Mouse (Mus musculus): ENCODE results near the gene Tnp2. TPM values are rescaled to one million over a fixed set of nuclear protein-coding genes. Genes with fewer than 3 reads are reported as not detected.
A peak's percentile ranks its signal among the peaks of the same experiment; 100 is the strongest.

Tnp2 gene
- polyA plus RNA-seq, 1 experiment from 2014 or later = not detected

DNA sequence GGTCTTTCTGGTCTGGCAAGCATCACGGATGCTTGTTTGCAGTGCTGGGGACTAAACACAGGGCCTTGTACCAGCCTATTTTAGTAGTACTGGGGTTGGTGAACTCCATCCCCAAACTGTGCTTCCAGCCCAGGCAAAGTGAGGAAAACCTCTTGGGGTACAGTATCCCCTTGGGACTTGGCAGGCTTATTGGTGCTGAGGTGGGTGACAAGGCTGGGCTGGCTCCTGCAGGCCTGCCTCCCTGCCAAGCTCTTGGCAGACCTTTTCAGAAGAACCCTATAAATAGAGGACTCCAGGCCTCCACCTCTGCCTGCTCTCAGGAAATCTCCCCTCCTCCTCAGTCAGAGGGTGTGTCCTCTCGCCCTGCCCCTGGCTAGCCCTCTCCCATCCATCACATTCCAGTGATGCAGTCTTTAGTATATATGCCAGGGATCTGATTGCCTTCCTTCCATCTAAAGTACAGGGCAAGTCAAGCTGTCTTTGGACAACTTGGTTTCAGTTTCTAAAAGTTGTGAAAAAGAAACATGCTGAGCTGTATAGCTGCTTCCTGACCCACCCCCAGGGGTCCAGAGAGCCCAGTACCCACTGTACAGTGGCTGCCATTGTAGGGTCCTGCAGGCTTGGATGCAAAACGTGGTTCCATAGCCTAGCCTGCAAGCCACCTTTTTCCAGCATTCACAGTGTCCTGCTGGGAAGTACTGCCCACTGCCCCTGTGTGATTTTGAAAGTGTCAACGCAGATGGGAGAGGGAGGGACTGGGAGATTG lies 1.5 kb downstream of the Tnp2 start:
- Histone ChIP-seq H3K9ac (no peak overlapping the region), H3K4me3 (no peak overlapping the region), H3K9me3 (no peaks in the 10 kb centered on the region), H3K4me1 (replicated peaks) (peaks cover 28% of the 10 kb centered on the region), H3K4me2 (peak overlapping the region; percentile 90; the same call in 1 of the 2 replicates), H3K36me3 (no peaks in the 10 kb centered on the region), H3K27ac (replicated peaks) (0 out of 2 replicates have a peak overlapping the region, but pooled peaks have one; percentile 7), H3K27me3 (no peaks in the 10 kb centered on the region)
- 61% methylated on average over 4 of the region's 4 CpGs for WGBS
- no peak for ATAC-seq (ENCODE audit: low FRiP score, low read depth)

DNA sequence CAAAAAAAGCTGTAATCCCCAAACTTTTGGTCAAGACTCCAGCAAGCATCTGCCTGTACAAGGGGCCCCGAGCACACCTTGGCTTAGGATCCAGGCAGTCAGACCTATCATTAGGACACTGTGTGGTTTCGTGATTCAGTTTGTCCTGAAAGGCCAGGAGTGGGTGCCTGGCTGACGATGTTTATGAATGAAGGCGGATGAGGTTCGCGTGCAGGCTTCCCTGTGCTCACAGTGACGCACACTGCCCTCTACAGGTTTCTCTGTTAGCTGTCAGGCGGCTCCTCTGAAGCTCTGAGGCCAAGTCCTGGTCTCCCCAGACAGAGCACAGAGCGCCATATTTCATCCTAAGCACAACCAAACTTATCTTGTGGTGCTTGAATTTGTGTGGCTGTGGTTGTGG lies 2.2 kb downstream of the Tnp2 start:
- Histone ChIP-seq H3K9ac (peak overlapping the region; percentile 51), H3K27me3 (no peaks in the 10 kb centered on the region), H3K4me3 (peak overlapping the region; percentile 70), H3K27ac (replicated peaks) (peak overlapping the region; percentile 95), H3K4me2 (peak overlapping the region; percentile 90), H3K4me1 (replicated peaks) (peaks cover 28% of the 10 kb centered on the region), H3K36me3 (no peaks in the 10 kb centered on the region), H3K9me3 (no peaks in the 10 kb centered on the region)
- ATAC-seq (ENCODE audit: low FRiP score, low read depth) = peak; percentile 32
- 1% methylated on average over 9 of the region's 9 CpGs for WGBS

DNA sequence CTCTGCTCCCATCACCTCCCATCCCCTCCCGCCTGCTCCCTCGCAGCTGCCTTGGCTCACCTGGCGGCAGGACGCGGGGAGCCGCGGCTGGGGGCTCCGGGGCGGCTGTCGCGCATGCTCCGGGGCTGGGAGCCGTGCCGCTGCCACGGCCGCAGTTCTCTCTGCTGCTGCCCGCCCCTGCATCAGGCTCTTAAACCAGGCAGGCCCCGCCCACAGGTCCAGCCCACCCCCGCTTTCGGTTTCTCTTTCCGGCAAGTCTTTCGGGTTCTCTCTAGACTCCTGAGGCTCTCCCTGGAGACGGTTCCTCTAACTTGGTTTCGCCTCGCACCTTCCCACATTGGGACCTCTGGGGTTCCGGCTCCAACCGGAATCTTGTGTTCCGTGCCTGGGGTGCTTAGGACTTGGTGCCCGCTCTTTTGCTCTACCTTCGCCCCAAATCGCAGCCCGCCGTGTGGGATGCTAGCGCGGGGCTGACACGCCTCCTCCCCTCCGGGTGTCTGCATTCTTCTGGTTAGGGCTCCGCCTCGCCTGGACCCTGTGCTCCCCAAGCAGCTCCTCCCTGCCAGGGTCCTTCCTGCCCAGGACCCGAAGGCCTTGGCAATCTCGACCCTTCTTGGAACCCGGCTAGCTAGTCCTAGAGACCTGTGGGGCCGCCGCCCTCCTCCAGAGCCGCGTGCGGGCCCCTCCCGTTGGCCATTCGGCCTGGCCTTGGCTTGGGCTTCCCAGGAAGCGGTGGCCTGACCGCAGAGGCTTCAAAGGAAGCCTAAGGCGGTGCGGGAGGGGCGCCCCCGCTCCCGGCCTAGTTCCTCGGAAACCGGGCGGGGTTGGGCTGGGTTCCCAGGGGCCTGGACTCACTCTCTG lies 2.9 kb downstream of the Tnp2 start, which contains the start of gene Socs1:
TSS of gene Socs1 (minus strand) at position 166 of the 861 bp plus-strand sequence.
- peak within 1 kb of the TSS; percentile 51 for H3K9ac ChIP-seq
- H3K4me2 ChIP-seq = peak within 1 kb of the TSS; percentile 90
- H3K27ac ChIP-seq (replicated peaks) = peak within 1 kb of the TSS; percentile 95
- no peaks in the 10 kb centered on the region for H3K36me3 ChIP-seq
- WGBS = under 1% methylated on average over 59 of the region's 59 CpGs
- H3K27me3 ChIP-seq = no peaks in the 10 kb centered on the region
- peak; percentile 88 for ATAC-seq (ENCODE audit: low FRiP score, low read depth)
- peak within 1 kb of the TSS; percentile 70 for H3K4me3 ChIP-seq
- no peaks in the 10 kb centered on the region for H3K9me3 ChIP-seq
- H3K4me1 ChIP-seq (replicated peaks) = peaks cover 28% of the 10 kb centered on the region

DNA sequence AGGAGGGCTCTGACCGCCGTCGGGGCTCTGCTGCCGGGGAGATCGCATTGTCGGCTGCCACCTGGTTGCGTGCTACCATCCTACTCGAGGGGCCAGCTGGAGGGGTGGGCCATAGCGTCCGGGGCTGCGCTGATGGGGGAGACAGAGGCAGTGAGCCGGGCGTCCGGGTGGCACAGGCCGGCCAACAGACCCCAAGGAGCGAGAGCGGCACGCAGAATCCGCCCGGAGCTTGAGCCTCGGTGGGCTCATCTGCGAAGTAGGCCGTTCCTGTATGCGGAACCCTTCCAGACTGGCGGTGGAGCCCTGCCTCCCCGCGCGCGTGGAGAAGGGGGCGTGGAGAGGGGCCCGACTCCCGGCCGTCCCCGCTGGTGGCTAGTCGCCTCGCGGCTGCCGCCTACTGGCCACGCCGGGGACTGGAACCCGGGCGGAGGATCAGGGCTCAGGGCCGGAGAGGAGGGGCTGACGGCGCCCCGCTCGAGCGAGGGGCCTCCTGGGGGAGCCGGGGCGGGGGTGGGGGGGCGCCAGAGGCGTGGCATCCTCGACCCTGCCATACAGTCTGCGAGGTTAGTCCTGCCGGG lies 3.6 kb downstream of the Tnp2 start:
- H3K4me1 ChIP-seq (replicated peaks) = peaks cover 28% of the 10 kb centered on the region
- no peaks in the 10 kb centered on the region for H3K9me3 ChIP-seq
- H3K4me2 ChIP-seq = peak overlapping the region; percentile 90
- ATAC-seq (ENCODE audit: low FRiP score, low read depth) = peak; percentile 90
- no peaks in the 10 kb centered on the region for H3K27me3 ChIP-seq
- H3K9ac ChIP-seq = peak overlapping the region; percentile 51
- peak overlapping the region; percentile 95 for H3K27ac ChIP-seq (replicated peaks)
- peak overlapping the region; percentile 70 for H3K4me3 ChIP-seq
- H3K36me3 ChIP-seq = no peaks in the 10 kb centered on the region
- WGBS = under 1% methylated on average over 54 of the region's 55 CpGs

DNA sequence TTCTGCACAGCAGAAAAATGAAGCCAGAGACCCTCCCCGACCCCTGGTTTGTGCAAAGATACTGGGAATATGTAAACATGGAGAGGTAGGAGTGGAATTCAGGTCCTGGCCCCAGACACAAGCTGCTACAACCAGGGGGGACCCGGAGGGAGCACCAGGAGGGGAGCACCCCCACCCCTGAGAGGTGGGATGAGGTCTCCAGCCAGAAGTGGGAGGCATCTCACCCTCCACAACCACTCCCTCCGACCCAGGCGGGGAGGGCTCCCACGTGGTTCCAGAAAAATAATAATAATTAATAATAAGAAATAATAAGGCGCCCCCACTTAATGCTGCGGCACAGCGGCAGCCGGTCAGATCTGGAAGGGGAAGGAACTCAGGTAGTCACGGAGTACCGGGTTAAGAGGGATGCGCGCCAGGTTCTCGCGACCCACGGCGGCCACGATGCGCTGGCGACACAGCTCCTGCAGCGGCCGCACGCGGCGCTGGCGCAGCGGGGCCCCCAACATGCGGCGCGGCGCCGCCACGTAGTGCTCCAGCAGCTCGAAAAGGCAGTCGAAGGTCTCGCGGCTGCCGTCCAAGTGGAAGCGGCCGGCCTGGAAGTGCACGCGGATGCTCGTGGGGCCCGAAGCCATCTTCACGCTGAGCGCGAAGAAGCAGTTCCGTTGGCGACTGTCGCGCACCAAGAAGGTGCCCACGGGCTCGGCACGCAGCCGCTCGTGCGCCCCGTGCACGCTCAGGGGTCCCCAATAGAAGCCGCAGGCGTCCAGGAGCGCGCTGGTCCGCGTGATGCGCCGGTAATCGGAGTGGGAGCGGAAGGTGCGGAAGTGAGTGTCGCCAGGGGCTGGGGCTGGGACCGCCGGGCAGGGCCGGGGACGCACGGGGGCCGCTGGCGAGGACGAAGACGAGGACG lies 4.3 kb downstream of the Tnp2 start:
- Histone ChIP-seq H3K9ac (peak overlapping the region; percentile 51), H3K9me3 (no peaks in the 10 kb centered on the region), H3K27ac (replicated peaks) (peak overlapping the region; percentile 95), H3K4me1 (replicated peaks) (peaks cover 28% of the 10 kb centered on the region), H3K4me2 (peak overlapping the region; percentile 90), H3K27me3 (no peaks in the 10 kb centered on the region), H3K36me3 (no peaks in the 10 kb centered on the region), H3K4me3 (peak overlapping the region; percentile 70)
- no peak for ATAC-seq (ENCODE audit: low FRiP score, low read depth)
- WGBS = 3% methylated on average over 81 of the region's 81 CpGs

DNA sequence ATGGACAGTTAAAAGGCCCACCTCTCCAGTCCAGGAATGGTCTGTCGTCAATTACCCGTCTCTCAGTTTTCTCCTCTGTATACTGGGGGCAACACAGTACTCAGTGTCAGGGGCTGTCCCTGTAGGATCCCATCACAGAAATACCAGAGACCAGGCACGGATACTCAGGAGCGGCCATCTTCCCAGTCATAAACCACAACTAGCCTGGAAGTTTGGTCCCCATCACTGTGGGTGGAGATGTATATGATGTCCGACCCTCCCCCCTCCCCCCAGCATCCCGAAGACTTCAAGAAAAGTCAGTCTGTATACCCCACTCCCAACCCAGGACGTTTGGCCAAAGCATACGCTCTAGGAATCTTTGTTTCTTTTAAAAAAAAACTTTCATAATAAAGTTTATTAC lies 5.0 kb downstream of the Tnp2 start:
- peak overlapping the region; percentile 90 for H3K4me2 ChIP-seq
- peak overlapping the region; percentile 70 for H3K4me3 ChIP-seq
- peaks cover 28% of the 10 kb centered on the region for H3K4me1 ChIP-seq (replicated peaks)
- no peak for ATAC-seq (ENCODE audit: low FRiP score, low read depth)
- no peaks in the 10 kb centered on the region for H3K36me3 ChIP-seq
- WGBS = 74% methylated on average over 8 of the region's 8 CpGs
- H3K9me3 ChIP-seq = no peaks in the 10 kb centered on the region
- no peak overlapping the region; the same call in 1 of the 2 replicates for H3K9ac ChIP-seq
- no peak overlapping the region for H3K27ac ChIP-seq (replicated peaks)
- H3K27me3 ChIP-seq = no peaks in the 10 kb centered on the region

DNA sequence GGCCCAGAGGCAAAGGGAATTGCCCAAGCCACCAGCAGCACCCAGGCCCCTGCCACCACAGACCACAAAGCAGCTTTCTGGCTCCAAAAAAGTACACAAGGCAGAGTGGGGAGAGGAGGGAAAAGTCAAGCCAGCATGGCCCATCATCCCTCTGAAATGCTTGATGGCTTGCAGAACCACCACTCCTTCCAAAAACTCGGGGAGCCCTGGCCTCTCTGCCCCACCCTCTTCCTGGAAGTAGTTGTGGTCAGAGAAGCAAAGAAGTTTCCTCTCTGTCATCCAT lies 5.4 kb downstream of the Tnp2 start:
- Histone ChIP-seq H3K27ac (replicated peaks) (no peak overlapping the region), H3K4me1 (replicated peaks) (peaks cover 28% of the 10 kb centered on the region), H3K9me3 (no peaks in the 10 kb centered on the region), H3K9ac (no peak overlapping the region), H3K27me3 (no peaks in the 10 kb centered on the region), H3K4me3 (peak overlapping the region; percentile 70; the same call in 1 of the 2 replicates), H3K36me3 (no peaks in the 10 kb centered on the region), H3K4me2 (peak overlapping the region; percentile 90)
- WGBS = 50% methylated on average over 1 of the region's 1 CpGs
- ATAC-seq (ENCODE audit: low FRiP score, low read depth) = no peak

DNA sequence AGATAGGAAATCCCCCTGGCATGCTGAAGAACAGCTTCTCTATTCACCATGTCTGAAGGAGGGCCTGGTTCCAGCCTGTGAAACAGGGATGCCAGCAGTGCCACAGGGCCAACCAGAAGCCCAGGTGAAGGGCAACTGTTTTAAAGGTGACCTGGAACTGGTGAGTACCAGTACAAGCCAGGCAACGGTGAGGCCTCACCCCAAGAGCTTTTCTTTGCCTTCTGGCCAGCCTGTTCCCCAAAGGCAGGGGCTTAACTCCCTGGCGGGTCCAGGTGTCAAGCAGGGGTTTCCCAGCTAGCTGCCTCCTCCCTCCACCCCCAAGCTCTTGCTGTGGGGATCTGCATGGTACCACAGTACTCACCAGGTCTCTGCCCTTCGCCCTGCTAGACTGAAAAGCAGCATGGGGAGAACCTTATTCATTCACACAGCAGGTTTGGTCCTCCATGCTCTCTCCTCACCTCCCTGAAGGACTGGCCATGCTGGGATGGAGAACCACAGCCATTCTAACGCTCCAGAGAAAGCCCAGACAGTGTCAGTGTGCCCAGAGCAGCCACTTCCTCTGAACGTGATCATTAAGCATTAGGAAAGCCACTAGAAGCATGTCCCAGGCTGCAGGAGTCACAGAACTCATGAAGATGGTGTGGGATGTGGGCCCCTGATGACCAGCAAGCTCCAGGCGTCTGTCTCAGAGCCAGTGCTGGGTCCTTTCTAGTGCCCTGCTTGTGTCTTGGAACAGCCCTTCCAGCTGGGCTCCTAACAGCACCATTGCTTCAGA lies 5.9 kb downstream of the Tnp2 start:
- ATAC-seq (ENCODE audit: low FRiP score, low read depth) = no peak
- Histone ChIP-seq H3K27me3 (no peaks in the 10 kb centered on the region), H3K9ac (0 out of 2 replicates have a peak overlapping the region, but pooled peaks have one; percentile 2), H3K36me3 (no peaks in the 10 kb centered on the region), H3K9me3 (no peaks in the 10 kb centered on the region), H3K27ac (replicated peaks) (no peak overlapping the region), H3K4me1 (replicated peaks) (peaks cover 28% of the 10 kb centered on the region), H3K4me3 (0 out of 2 replicates have a peak overlapping the region, but pooled peaks have one; percentile 70), H3K4me2 (peak overlapping the region; percentile 90)
- WGBS = 43% methylated on average over 6 of the region's 6 CpGs

DNA sequence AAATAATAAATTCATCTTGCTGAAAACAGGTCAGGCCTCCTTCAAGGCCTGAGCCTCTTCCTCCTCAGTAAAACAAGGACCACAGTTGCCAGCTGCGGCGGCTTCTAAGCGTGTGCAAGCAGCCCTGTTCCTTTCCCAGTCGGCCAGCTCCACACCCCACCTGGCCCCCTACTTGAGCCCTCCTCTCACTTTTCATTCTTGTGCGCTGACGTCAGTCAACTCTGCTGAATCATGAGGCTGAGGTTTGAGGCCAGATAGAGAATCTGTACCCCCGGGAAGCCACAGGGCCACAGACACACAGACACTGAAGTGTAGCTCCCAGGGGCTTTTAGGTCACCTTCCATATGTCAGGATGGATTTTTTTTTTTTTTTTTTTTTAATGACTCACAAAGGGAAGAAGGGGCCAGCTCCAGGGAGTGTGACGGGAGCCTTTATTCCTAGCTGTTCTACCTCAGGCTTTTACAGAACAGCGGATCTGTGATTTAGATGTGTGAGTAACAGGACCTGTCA lies 6.5 kb downstream of the Tnp2 start:
- Histone ChIP-seq H3K9me3 (no peaks in the 10 kb centered on the region), H3K4me1 (replicated peaks) (peaks cover 28% of the 10 kb centered on the region), H3K36me3 (no peaks in the 10 kb centered on the region), H3K4me3 (no peak overlapping the region), H3K27me3 (no peaks in the 10 kb centered on the region), H3K4me2 (peak overlapping the region; percentile 90; the same call in 1 of the 2 replicates), H3K27ac (replicated peaks) (no peak overlapping the region), H3K9ac (0 out of 2 replicates have a peak overlapping the region, but pooled peaks have one; percentile 2)
- 51% methylated on average over 9 of the region's 9 CpGs for WGBS
- ATAC-seq (ENCODE audit: low FRiP score, low read depth) = no peak

DNA sequence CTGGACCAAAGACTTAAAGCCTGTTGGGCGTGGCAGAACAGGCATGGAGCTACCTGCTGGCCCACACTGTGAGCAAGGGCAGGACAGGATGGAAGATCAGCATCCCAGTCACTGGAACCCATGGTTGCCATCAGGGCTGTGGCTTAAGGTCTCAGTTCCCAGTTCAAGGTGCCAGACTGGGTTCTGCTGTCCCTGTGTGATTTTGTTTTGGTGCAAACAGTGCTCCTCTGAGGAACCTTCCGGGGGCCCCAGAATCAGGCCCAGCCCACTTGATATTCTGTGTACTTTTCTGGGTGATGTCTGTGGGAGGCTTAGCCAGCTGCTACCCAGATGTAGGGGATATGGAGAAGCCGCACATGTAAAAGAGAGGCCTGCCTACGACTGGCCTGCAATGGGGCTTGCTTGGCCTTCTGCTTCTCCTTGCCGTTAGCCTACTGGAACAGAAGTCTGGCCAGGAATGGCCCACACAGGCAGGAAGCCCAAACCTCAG lies 7.8 kb downstream of the Tnp2 start:
- Histone ChIP-seq H3K4me1 (replicated peaks) (peaks cover 22% of the 10 kb centered on the region), H3K9me3 (no peaks in the 10 kb centered on the region), H3K27ac (replicated peaks) (no peak overlapping the region), H3K9ac (no peak overlapping the region), H3K4me2 (no peak overlapping the region), H3K4me3 (no peak overlapping the region), H3K36me3 (no peaks in the 10 kb centered on the region), H3K27me3 (no peaks in the 10 kb centered on the region)
- ATAC-seq (ENCODE audit: low FRiP score, low read depth) = no peak
- 85% methylated on average over 5 of the region's 5 CpGs for WGBS
